Mouse (Mus musculus): ENCODE measurements around the gene Ankrd13a. TPM values are rescaled to one million over a fixed set of nuclear protein-coding genes. Genes with fewer than 3 reads are reported as not detected.

Gene Ankrd13a
- total and polyA plus RNA-seq, 3 experiments: 110 to 184 (median 180) TPM

GRCm38 (mm10) chr5:114753384-114753783 lies 21.1 kb upstream of the Ankrd13a start:
- TF ChIP-seq GABPA (IDR thresholded peaks at IDR 0.05; ENCODE audit: low read depth, low read length) (no peak), ELF1 (IDR thresholded peaks at IDR 0.05; ENCODE audit: low read depth, low read length) (no peak), NELFE (IDR thresholded peaks at IDR 0.05; ENCODE audit: low read depth, low read length) (no peak), TCF12 (IDR thresholded peaks at IDR 0.05; ENCODE audit: low read depth, low read length) (no peak), MYC (IDR thresholded peaks at IDR 0.05; ENCODE audit: low read depth, low read length) (no peak), CHD1 (IDR thresholded peaks at IDR 0.05; ENCODE audit: low read depth, low read length) (no peak), ETS1 (IDR thresholded peaks at IDR 0.05; ENCODE audit: low read depth, low read length) (no peak), MXI1 (IDR thresholded peaks at IDR 0.05; ENCODE audit: low read depth, low read length) (no peak)

GRCm38 (mm10) chr5:114759536-114760090 lies 14.9 kb upstream of the Ankrd13a start:
- no peak overlapping the region for H3K4me3 ChIP-seq (ENCODE audit: control insufficient read depth in 1 of 2, insufficient read depth in 1 of 2, low read depth in 2 of 2, low read length in 2 of 2)
- H3K9me3 ChIP-seq (replicated peaks; ENCODE audit: insufficient read depth, low read length): no peaks in the 10 kb centered on the region
- DNase-seq (ENCODE audit: low read depth, low spot score): no peak
- H3K79me2 ChIP-seq (ENCODE audit: control insufficient read depth, insufficient read depth, low read length, poor library complexity): no peaks in the 10 kb centered on the region
- H3K27me3 ChIP-seq (ENCODE audit: control insufficient read depth in 1 of 2, insufficient read depth in 2 of 2, low read length in 2 of 2): no peaks in the 10 kb centered on the region
- no peak overlapping the region for H3K9ac ChIP-seq (ENCODE audit: control insufficient read depth, low read depth, low read length, poor library complexity, severe bottlenecking)
- no peak overlapping the region for H3K27ac ChIP-seq (ENCODE audit: control insufficient read depth, low read depth, low read length)
- TF ChIP-seq BHLHE40 (IDR thresholded peaks at IDR 0.05; ENCODE audit: borderline replicate concordance, low read depth, low read length): no peak
- TF ChIP-seq EP300 (IDR thresholded peaks at IDR 0.05; ENCODE audit: low read depth in 1 of 2, low read length in 2 of 2): no peak
- TF ChIP-seq POLR2A (IDR thresholded peaks at IDR 0.05; ENCODE audit: control insufficient read depth in 1 of 2, insufficient read depth in 1 of 2, low read depth in 1 of 2, low read length in 2 of 2, poor library complexity in 1 of 2): no peak
- TF ChIP-seq SIN3A (IDR thresholded peaks at IDR 0.05; ENCODE audit: low read length): no peak
- TF ChIP-seq ELF1 (IDR thresholded peaks at IDR 0.05; ENCODE audit: low read depth, low read length): no peak
- no peak for TF ChIP-seq ZNF384 (IDR thresholded peaks at IDR 0.05; ENCODE audit: low read depth, low read length)
- TF ChIP-seq USF2 (IDR thresholded peaks at IDR 0.05; ENCODE audit: borderline replicate concordance in 1 of 2, insufficient read depth in 1 of 2, low read depth in 1 of 2, low read length in 2 of 2): no peak
- H3K4me1 ChIP-seq (ENCODE audit: control insufficient read depth in 1 of 2, insufficient read depth in 2 of 2, low read length in 2 of 2): no peaks in the 10 kb centered on the region
- peaks cover 0 to 21% of the 10 kb centered on the region in 2 experiments; a peak in 2 of 4 replicates for H3K36me3 ChIP-seq (ENCODE audit: control insufficient read depth in 1 of 2, insufficient read depth in 2 of 2, low read length in 2 of 2)

More at GRCm38 (mm10) chr5:114753384-114753783, 21.1 kb upstream of the Ankrd13a start:
- Histone ChIP-seq H3K9me3 (replicated peaks; ENCODE audit: insufficient read depth, low read length) (no peaks in the 10 kb centered on the region), H3K36me3 (ENCODE audit: control insufficient read depth in 1 of 2, insufficient read depth in 2 of 2, low read length in 2 of 2) (peaks cover 0 to 12% of the 10 kb centered on the region in 2 experiments; a peak in 2 of 4 replicates), H3K79me2 (ENCODE audit: control insufficient read depth, insufficient read depth, low read length, poor library complexity) (no peaks in the 10 kb centered on the region), H3K9ac (ENCODE audit: control insufficient read depth, low read depth, low read length, poor library complexity, severe bottlenecking) (no peak overlapping the region), H3K4me3 (ENCODE audit: control insufficient read depth in 1 of 2, insufficient read depth in 1 of 2, low read depth in 2 of 2, low read length in 2 of 2) (no peak overlapping the region), H3K4me1 (ENCODE audit: control insufficient read depth in 1 of 2, insufficient read depth in 2 of 2, low read length in 2 of 2) (no peaks in the 10 kb centered on the region), H3K27me3 (ENCODE audit: control insufficient read depth in 1 of 2, insufficient read depth in 2 of 2, low read length in 2 of 2) (no peaks in the 10 kb centered on the region), H3K27ac (ENCODE audit: control insufficient read depth, low read depth, low read length) (no peak overlapping the region)
- DNase-seq (ENCODE audit: low read depth, low spot score): no peak

Data from MEL (cell line).